Mouse (Mus musculus) hematopoietic stem cell, adult 5-6 weeks (primary cell): Measurements from ENCODE around the gene Rdh16. TPM values are rescaled to one million over a fixed set of nuclear protein-coding genes. Genes with fewer than 3 reads are reported as not detected.
"Not testable (repeated sequence)": the region's sequence is repeated elsewhere in the genome, so short reads cannot be mapped to it uniquely, and the experiment has no call there.

Source experiments
- ATAC-seq, 2 experiments: fragments of 125-278 bp in 1 of 2; replicated peaks in 1 of 2; 2 replicates each; pipeline ENCODE4 v1.8.0; 2016 to 2017; ENCODE audit warnings: inconsistent platforms in 2 of 2, mild to moderate bottlenecking in 2 of 2, moderate number of reproducible peaks in 2 of 2, low read depth in 1 of 2, moderate TSS enrichment in 1 of 2; ENCODE audit not compliant: low FRiP score in 2 of 2, poor library complexity in 2 of 2, severe bottlenecking in 2 of 2, insufficient read depth in 1 of 2, low TSS enrichment in 1 of 2
- total RNA-seq: library from RNA; stranded (forward); fragments of 172-1452, 232-1000 nt; gene quantifications from 2 replicates; pipeline ENCODE4 v1.2.3, GENCODE M21; 2017

Rdh16 gene
- not detected in 2 replicates for total RNA-seq

GRCm38 (mm10) chr10:127800891-127801290 lies at the start of gene Rdh16:
Gene Rdh16, plus strand, starts transcription at chr10:127801152.
- ATAC-seq: no peak

- no peak; a peak in 1 of 4 replicates for ATAC-seq
These were observed 49.4 kb upstream of the Rdh16 start, which contains the start of gene Gpr182 for GRCm38 (mm10) chr10:127751548-127751947. Gene Gpr182, minus strand, starts transcription at chr10:127751732.

DNA sequence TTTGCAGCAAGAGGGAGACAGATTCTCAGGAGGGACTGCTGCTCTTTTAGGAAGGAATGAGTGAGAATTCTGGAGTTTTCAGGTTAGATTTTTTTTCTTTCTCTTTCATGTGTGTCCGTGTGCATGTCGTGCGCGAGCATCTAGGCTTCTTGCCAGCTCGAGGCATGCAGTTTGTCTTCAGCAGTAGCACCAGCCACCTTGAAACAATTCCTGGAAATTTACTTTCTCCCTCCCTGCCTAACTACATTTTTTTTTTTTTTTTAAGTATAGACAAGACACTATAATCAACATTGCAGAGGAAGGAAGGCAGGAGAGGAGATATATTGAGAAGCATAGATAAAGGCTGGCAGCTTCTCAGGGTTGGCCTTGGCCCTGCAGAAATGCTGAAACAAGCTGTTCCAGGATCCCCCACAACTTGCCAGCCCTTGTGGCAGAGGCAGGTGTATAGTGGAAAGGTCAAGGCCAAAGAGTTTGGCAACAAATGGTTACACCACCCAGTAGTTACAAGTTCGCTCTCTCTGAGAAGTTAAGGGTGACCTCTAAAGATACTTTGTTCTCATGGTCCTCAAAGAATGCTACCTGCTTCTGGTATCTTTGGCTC lies 46.3 kb upstream of the Rdh16 start:
- no peak for ATAC-seq

- no peak for ATAC-seq
These were observed 45.7 kb upstream of the Rdh16 start for GRCm38 (mm10) chr10:127755246-127755645.

GRCm38 (mm10) chr10:127755770-127756468 lies 45.0 kb upstream of the Rdh16 start:
- no peak for ATAC-seq

DNA sequence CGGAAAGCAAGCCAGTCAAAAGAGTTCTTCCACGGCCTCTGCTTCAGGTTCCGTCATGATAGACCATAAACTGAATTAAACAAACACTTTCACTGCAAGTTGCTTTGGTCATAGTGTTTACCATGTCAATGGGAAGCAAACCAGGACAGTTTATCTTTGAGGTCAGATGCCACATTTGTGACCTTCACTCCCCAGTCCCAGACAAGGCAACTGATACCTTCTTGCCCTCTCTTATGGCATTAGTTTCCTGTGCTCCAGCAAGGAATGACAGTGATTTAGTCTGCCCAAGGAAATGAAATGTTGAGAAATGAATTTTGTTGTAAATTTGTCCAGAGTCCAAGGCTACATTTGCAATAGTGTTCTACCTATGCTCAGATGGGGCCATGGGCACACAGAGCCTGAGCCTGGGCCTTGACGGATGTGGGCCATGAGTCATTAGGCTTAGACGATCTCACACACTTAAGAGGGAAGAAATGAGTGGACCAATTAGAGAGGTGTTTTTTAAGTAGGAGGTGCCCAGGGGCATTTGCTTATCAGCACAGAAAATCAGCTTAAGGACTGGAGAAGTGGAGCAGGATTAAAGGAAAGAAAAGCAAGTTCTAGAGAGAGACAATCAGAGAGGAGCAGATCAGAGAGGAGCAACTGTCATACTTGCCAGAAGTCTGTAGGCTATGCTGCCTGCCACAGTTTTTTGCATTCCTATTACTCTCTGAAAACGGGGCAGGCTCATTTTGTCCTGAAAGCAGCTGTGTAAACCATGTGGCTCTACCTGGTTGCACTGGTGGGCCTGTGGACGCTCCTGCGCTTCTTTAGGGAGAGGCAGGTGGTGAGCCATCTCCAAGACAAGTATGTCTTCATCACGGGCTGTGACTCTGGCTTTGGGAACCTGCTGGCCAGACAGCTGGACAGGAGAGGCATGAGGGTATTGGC lies 41.5 kb upstream of the Rdh16 start, which contains the start of the genes Rdh1 and Rdh16f1:
Rdh1 (plus strand) TSS at position 541 of the 930 bp plus-strand sequence.
Rdh16f1 (plus strand) TSS at position 607 of the 930 bp plus-strand sequence.
- no peak for ATAC-seq

- not testable (repeated sequence) for ATAC-seq
These were observed 38.0 kb upstream of the Rdh16 start for GRCm38 (mm10) chr10:127762926-127763325.

DNA sequence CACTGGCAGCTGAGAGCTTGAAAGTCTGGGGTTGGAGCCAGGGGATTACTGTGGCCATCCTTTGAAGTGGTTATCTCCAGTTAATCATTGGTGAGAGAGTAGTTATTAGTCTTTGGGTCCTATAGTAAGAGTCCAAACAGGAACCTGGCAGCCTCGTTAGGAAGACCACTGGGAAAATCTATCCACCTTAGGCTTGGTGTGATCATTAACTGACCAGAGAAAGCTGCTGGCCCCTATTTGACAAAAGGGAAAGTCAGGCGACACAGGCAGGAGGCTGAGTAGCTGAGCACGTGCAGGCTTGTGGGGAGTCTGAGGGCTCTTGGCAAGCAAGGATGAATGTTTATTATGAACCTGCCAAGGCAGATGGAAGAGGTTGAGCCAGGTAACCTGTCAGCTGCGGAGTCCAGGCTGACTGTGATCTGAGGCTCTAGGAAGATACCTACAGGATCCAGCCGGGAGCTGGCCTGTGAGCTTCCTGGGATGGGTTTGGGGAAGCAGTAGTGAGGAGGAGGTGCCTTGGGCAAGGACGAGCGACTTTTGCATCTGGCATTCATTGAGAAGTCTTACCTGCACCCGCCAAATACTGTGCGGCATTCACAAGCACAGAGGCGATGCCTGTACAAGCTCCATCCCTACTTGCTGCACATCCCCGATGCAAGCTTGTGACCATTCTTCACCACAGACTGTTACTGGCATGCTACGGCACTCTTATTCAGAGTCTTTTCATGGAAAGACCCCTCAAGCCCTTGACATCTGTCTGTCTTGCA lies 36.9 kb upstream of the Rdh16 start:
- no peak for ATAC-seq

- no peak for ATAC-seq
These were observed 34.4 kb upstream of the Rdh16 start for GRCm38 (mm10) chr10:127766564-127766963.

- ATAC-seq: no peak
These were observed 24.9 kb upstream of the Rdh16 start, which contains the start of gene Rdh9 for GRCm38 (mm10) chr10:127776011-127776410. Gene Rdh9, plus strand, starts transcription at chr10:127776386.

GRCm38 (mm10) chr10:127782321-127782720 lies 18.6 kb upstream of the Rdh16 start:
- not testable (repeated sequence) for ATAC-seq

DNA sequence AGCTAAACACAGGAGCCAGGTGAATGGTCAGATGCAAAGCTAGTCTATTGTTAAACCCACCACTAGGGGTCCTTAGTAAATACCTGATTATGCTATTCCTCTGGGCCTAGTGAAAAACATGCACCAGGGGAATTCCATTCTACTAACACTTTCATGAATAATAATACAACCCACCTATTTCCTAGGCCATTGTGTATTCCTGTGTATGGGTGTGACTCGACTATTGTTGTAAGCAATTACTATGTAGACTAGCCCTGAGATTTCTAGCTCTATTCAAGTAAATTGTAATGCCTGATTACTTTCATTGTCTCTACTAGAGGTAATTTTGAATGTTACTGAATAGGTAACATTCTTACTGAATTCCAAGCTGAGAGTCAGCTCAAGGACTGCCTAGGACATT lies 15.5 kb upstream of the Rdh16 start:
- not testable (repeated sequence) for ATAC-seq

GRCm38 (mm10) chr10:127799295-127799694 lies 1.7 kb upstream of the Rdh16 start:
- ATAC-seq: no peak

- no peak for ATAC-seq
These were observed 660 bp downstream of the Rdh16 start for GRCm38 (mm10) chr10:127801612-127802011.

GRCm38 (mm10) chr10:127802236-127802635 lies 1.3 kb downstream of the Rdh16 start:
- ATAC-seq: no peak

DNA sequence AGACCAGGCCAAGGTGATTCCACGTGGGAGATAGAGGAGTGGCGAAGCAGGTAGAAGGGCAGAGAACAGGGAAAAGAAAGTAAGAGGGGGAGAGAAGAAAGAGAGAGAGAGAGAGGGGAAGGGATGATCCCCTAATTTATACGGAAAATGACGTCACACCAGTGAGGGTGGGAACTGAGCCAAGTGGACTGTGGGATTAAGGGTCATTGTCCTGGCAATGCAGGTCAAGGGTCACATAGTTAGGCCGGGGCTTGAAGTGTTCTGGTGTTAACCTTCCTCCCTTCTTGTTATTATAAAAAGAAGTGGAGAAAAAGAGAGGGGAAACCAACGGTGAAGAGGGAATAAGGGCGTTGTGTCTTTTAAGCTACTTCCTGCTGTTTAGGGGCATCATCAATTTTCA lies 3.5 kb downstream of the Rdh16 start:
- no peak for ATAC-seq

- ATAC-seq: no peak
These were observed 14.9 kb downstream of the Rdh16 start for GRCm38 (mm10) chr10:127815888-127816287.
